Mouse (Mus musculus): Measurements from ENCODE around the gene Pigl.

- TF ChIP-seq CTCF (conservative IDR thresholded peaks at IDR 0.05; ENCODE audit: insufficient read depth, insufficient read length, low read depth, low read length) (no peak), POLR2A (IDR thresholded peaks at IDR 0.05; ENCODE audit: low read depth, low read length) (no peak)
Measured at GRCm38 (mm10) chr11:62507683-62508082, 49.4 kb downstream of the Pigl start.
